Mouse (Mus musculus) midbrain, postnatal 0 days (tissue): ENCODE measurements around the gene Zfp398. TPM values are rescaled to one million over a fixed set of nuclear protein-coding genes. Genes with fewer than 3 reads are reported as not detected.

Experiments
- ATAC-seq: fragments of 200-750 bp; cut with Nextera tagmentation; 2 replicates; pipeline ENCODE4 v1.8.0; 2017; ENCODE audit warnings: moderate number of reproducible peaks, mild to moderate bottlenecking, moderate TSS enrichment, moderate library complexity; ENCODE audit not compliant: low FRiP score
- DNase-seq: peaks from one replicate; pipeline ENCODE4 v3.0.0-alpha.2; 2015; ENCODE audit warnings: low spot score
- H3K27ac ChIP-seq: fragments of 300-500 bp; sonication (generic); 2 replicates; pipeline ENCODE4 v1.5.1; 2014; ENCODE audit warnings: low read depth, mild to moderate bottlenecking, low read length, mixed read lengths
- H3K27me3 ChIP-seq: fragments of 300-500 bp; sonication (generic); 2 replicates; pipeline ENCODE4 v1.6.1; 2014; ENCODE audit warnings: low read length, control low read depth, mixed read lengths; ENCODE audit not compliant: insufficient read depth
- H3K36me3 ChIP-seq: fragments of 300-500 bp; sonication (generic); 2 replicates; pipeline ENCODE4 v1.6.1; 2014; ENCODE audit warnings: low read length, control low read depth, mixed read lengths; ENCODE audit not compliant: insufficient read depth
- H3K4me1 ChIP-seq: fragments of 300-500 bp; sonication (generic); 2 replicates; pipeline ENCODE4 v1.6.1; 2014; ENCODE audit warnings: mild to moderate bottlenecking, control low read depth, antibody characterized with exemption, low read length, mixed read lengths; ENCODE audit not compliant: insufficient read depth
- H3K4me2 ChIP-seq: fragments of 300-500 bp; sonication (generic); 2 replicates; pipeline ENCODE4 v1.6.1; 2014; ENCODE audit warnings: low read depth, mild to moderate bottlenecking, low read length, mixed read lengths; ENCODE audit not compliant: poor library complexity, severe bottlenecking
- H3K4me3 ChIP-seq: fragments of 300-500 bp; sonication (generic); 2 replicates; pipeline ENCODE4 v1.5.1; 2014; ENCODE audit warnings: low read depth, mild to moderate bottlenecking, low read length, moderate library complexity
- H3K9ac ChIP-seq: fragments of 300-500 bp; sonication (generic); replicated peaks from 2 replicates; pipeline ENCODE4 v1.6.1; 2014; ENCODE audit warnings: mild to moderate bottlenecking, low read length, moderate library complexity, mixed read lengths; ENCODE audit not compliant: poor library complexity, severe bottlenecking
- H3K9me3 ChIP-seq: fragments of 300-500 bp; sonication (generic); 2 replicates; pipeline ENCODE4 v1.6.1; 2016; ENCODE audit warnings: low read length, control low read depth
- CTCF ChIP-seq: IDR thresholded peaks from 2 replicates; pipeline ENCODE4 v1.5.1; 2016; ENCODE audit warnings: antibody characterized with exemption, mild to moderate bottlenecking
- WGBS: fragments of 180-500 bp; shearing (Covaris S2); extraction: QIAGEN DNeasy Blood & Tissue Kit; methylation state at CpG from one replicate; pipeline ENCODE4 v1.1.7; 2014; 5-methylcytosine and 5-hydroxymethylcytosine counted together
- polyA plus RNA-seq: library from polyadenylated mRNA; unstranded; fragments of >200 nt; fragmentation: Nextera tagmentation; extraction: Ambion mirVana; gene quantifications from 2 replicates; pipeline ENCODE4 v1.2.1, GENCODE M21; 2015
- total RNA-seq: library from RNA; depleted of rRNA; stranded (reverse); fragments of >200 nt; gene quantifications from 2 replicates; pipeline ENCODE4 v1.2.3, GENCODE M21; 2014

Gene Zfp398
- total and polyA plus RNA-seq, 2 experiments from 2014 or later = 14.3 to 32.1 TPM

GRCm38 (mm10) chr6:47888812-47889383, 53.4 kb downstream of the Zfp398 start:
- H3K36me3 ChIP-seq = peaks cover 51% of the 10 kb centered on the region
- WGBS = 89% methylated on average over 8 of the region's 8 CpGs

GRCm38 (mm10) chr6:47899416-47899815, 64.0 kb downstream of the Zfp398 start:
- no peak overlapping the region for H3K27ac ChIP-seq
- ATAC-seq (no peak), DNase-seq (no peak)
- H3K4me3 ChIP-seq = no peak overlapping the region
- no peak overlapping the region for H3K4me2 ChIP-seq
- H3K9ac ChIP-seq = no peak overlapping the region
- TF ChIP-seq CTCF = no peak
- WGBS = 96% methylated on average over 6 of the region's 6 CpGs
- no peaks in the 10 kb centered on the region for H3K27me3 ChIP-seq
- H3K36me3 ChIP-seq = peaks cover 36% of the 10 kb centered on the region
- no peaks in the 10 kb centered on the region for H3K9me3 ChIP-seq
- no peaks in the 10 kb centered on the region for H3K4me1 ChIP-seq

More at GRCm38 (mm10) chr6:47888812-47889383, 53.4 kb downstream of the Zfp398 start:
- Histone ChIP-seq H3K9ac (no peak overlapping the region), H3K4me2 (no peak overlapping the region), H3K4me1 (no peaks in the 10 kb centered on the region), H3K27ac (no peak overlapping the region), H3K27me3 (no peaks in the 10 kb centered on the region), H3K4me3 (no peak overlapping the region), H3K9me3 (no peaks in the 10 kb centered on the region)
- ATAC-seq = no peak
- TF ChIP-seq CTCF = no peak
- no peak for DNase-seq

GRCm38 (mm10) chr6:47903587-47903986, 68.1 kb downstream of the Zfp398 start:
- Histone ChIP-seq H3K9me3 (no peaks in the 10 kb centered on the region), H3K9ac (no peak overlapping the region), H3K4me2 (no peak overlapping the region), H3K4me3 (no peak overlapping the region), H3K36me3 (peaks cover 51% of the 10 kb centered on the region), H3K27me3 (no peaks in the 10 kb centered on the region), H3K4me1 (no peaks in the 10 kb centered on the region), H3K27ac (no peak overlapping the region)
- no peak for ATAC-seq
- WGBS = 77% methylated on average over 4 of the region's 4 CpGs
- DNase-seq = peak; percentile 15
- no peak for TF ChIP-seq CTCF

GRCm38 (mm10) chr6:47904361-47904760, 68.9 kb downstream of the Zfp398 start:
- DNase-seq (no peak), ATAC-seq (no peak)
- Histone ChIP-seq H3K36me3 (peaks cover 46% of the 10 kb centered on the region), H3K4me3 (no peak overlapping the region), H3K27me3 (no peaks in the 10 kb centered on the region), H3K4me2 (no peak overlapping the region), H3K9me3 (no peaks in the 10 kb centered on the region), H3K4me1 (no peaks in the 10 kb centered on the region), H3K9ac (no peak overlapping the region), H3K27ac (no peak overlapping the region)
- no peak for TF ChIP-seq CTCF
- WGBS = 53% methylated on average over 17 of the region's 19 CpGs

- Histone ChIP-seq H3K27me3 (no peaks in the 10 kb centered on the region), H3K4me2 (no peak overlapping the region), H3K4me1 (no peaks in the 10 kb centered on the region), H3K27ac (no peak overlapping the region), H3K36me3 (peaks cover 43% of the 10 kb centered on the region), H3K9ac (no peak overlapping the region), H3K4me3 (no peak overlapping the region), H3K9me3 (no peaks in the 10 kb centered on the region)
- DNase-seq (no peak), ATAC-seq (peak; percentile 12; the same call in 1 of the 2 replicates)
- 58% methylated on average over 44 of the region's 44 CpGs for WGBS
- TF ChIP-seq CTCF = no peak
These were observed 69.6 kb downstream of the Zfp398 start for GRCm38 (mm10) chr6:47904917-47905695.

GRCm38 (mm10) chr6:47906326-47906725, 70.9 kb downstream of the Zfp398 start:
- H3K9me3 ChIP-seq = no peaks in the 10 kb centered on the region
- no peak for DNase-seq
- 91% methylated on average over 5 of the region's 5 CpGs for WGBS
- no peaks in the 10 kb centered on the region for H3K4me1 ChIP-seq
- no peak overlapping the region for H3K4me3 ChIP-seq
- no peak for ATAC-seq
- no peak for TF ChIP-seq CTCF
- no peak overlapping the region for H3K4me2 ChIP-seq
- no peaks in the 10 kb centered on the region for H3K27me3 ChIP-seq
- H3K27ac ChIP-seq = no peak overlapping the region
- H3K36me3 ChIP-seq = peaks cover 39% of the 10 kb centered on the region
- no peak overlapping the region for H3K9ac ChIP-seq
